Mouse (Mus musculus): Measurements from ENCODE around the gene Cdkl4. TPM values are rescaled to one million over a fixed set of nuclear protein-coding genes. Genes with fewer than 3 reads are reported as not detected.

Gene Cdkl4
- polyA plus RNA-seq, 1 experiment from 2014 or later: 3.9 TPM

- no peak overlapping the region for H3K4me3 ChIP-seq
- 58% methylated on average over 4 of the region's 4 CpGs for WGBS
- no peaks in the 10 kb centered on the region for H3K36me3 ChIP-seq
- H3K4me1 ChIP-seq: no peaks in the 10 kb centered on the region
- no peaks in the 10 kb centered on the region for H3K27me3 ChIP-seq
- H3K4me2 ChIP-seq (replicated peaks): no peak overlapping the region
- no peak overlapping the region for H3K27ac ChIP-seq
- ATAC-seq (ENCODE audit: low FRiP score): no peak
- no peak overlapping the region for H3K9ac ChIP-seq
- no peaks in the 10 kb centered on the region for H3K9me3 ChIP-seq (replicated peaks)
Observed at GRCm38 (mm10) chr17:80509494-80510458, 67.8 kb downstream of the Cdkl4 start.

- ATAC-seq (ENCODE audit: low FRiP score): no peak
- no peaks in the 10 kb centered on the region for H3K9me3 ChIP-seq (replicated peaks)
- no peaks in the 10 kb centered on the region for H3K4me1 ChIP-seq
- no peaks in the 10 kb centered on the region for H3K36me3 ChIP-seq
- no peaks in the 10 kb centered on the region for H3K27me3 ChIP-seq
- WGBS: 89% methylated on average over 6 of the region's 6 CpGs
- H3K9ac ChIP-seq: no peak overlapping the region
- H3K4me3 ChIP-seq: no peak overlapping the region
- H3K4me2 ChIP-seq (replicated peaks): no peak overlapping the region
- H3K27ac ChIP-seq: no peak overlapping the region
Observed at GRCm38 (mm10) chr17:80505766-80506165, 71.8 kb downstream of the Cdkl4 start.

- Histone ChIP-seq H3K4me1 (no peaks in the 10 kb centered on the region), H3K9me3 (replicated peaks) (no peaks in the 10 kb centered on the region), H3K27me3 (no peaks in the 10 kb centered on the region), H3K4me2 (replicated peaks) (no peak overlapping the region), H3K36me3 (no peaks in the 10 kb centered on the region), H3K27ac (no peak overlapping the region), H3K4me3 (no peak overlapping the region), H3K9ac (no peak overlapping the region)
- ATAC-seq (ENCODE audit: low FRiP score): no peak
- 82% methylated on average over 4 of the region's 4 CpGs for WGBS
Observed at GRCm38 (mm10) chr17:80505342-80505741, 72.3 kb downstream of the Cdkl4 start.

GRCm38 (mm10) chr17:80501805-80502172 lies 75.8 kb downstream of the Cdkl4 start:
- Histone ChIP-seq H3K27me3 (peaks cover 2% of the 10 kb centered on the region; the same call in 1 of the 2 replicates), H3K4me1 (no peaks in the 10 kb centered on the region)
- 80% methylated on average over 2 of the region's 2 CpGs for WGBS

GRCm38 (mm10) chr17:80501037-80501804 lies 76.4 kb downstream of the Cdkl4 start:
- H3K9ac ChIP-seq: no peak overlapping the region
- no peaks in the 10 kb centered on the region for H3K9me3 ChIP-seq (replicated peaks)
- ATAC-seq (ENCODE audit: low FRiP score): no peak
- H3K4me2 ChIP-seq (replicated peaks): no peak overlapping the region
- H3K27me3 ChIP-seq: peaks cover 2% of the 10 kb centered on the region; the same call in 1 of the 2 replicates
- no peak overlapping the region for H3K4me3 ChIP-seq
- no peaks in the 10 kb centered on the region for H3K36me3 ChIP-seq
- H3K27ac ChIP-seq: no peak overlapping the region
- WGBS: 75% methylated on average over 5 of the region's 5 CpGs
- H3K4me1 ChIP-seq: no peaks in the 10 kb centered on the region

More at GRCm38 (mm10) chr17:80501805-80502172, 75.8 kb downstream of the Cdkl4 start:
- no peak overlapping the region for H3K4me3 ChIP-seq
- H3K9ac ChIP-seq: no peak overlapping the region
- no peaks in the 10 kb centered on the region for H3K9me3 ChIP-seq (replicated peaks)
- no peak for ATAC-seq (ENCODE audit: low FRiP score)
- H3K27ac ChIP-seq: no peak overlapping the region
- no peaks in the 10 kb centered on the region for H3K36me3 ChIP-seq
- H3K4me2 ChIP-seq (replicated peaks): no peak overlapping the region

DNA sequence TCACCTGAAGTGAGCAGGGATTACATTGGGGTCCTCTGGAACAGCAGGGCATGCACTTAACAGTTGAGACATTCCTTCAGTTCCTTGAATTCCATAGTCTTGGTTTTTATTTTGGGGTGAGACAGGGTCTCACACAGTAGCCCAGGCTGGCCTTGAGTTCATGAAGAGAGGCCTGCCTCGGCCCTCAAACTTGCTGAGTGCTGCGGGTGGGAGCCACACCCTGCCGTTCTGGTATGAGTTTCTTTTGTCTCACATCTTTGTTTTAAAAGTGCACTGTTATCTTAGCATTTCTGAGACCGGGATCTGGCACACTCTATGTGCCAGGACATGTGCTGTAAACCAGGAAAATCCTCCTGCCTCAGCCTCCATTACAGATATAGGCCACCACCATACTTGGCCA lies 77.6 kb downstream of the Cdkl4 start:
- H3K9ac ChIP-seq: no peak overlapping the region
- no peaks in the 10 kb centered on the region for H3K4me1 ChIP-seq
- H3K27me3 ChIP-seq: peaks cover 2% of the 10 kb centered on the region; the same call in 1 of the 2 replicates
- H3K36me3 ChIP-seq: no peaks in the 10 kb centered on the region
- no peaks in the 10 kb centered on the region for H3K9me3 ChIP-seq (replicated peaks)
- H3K4me2 ChIP-seq (replicated peaks): no peak overlapping the region
- WGBS: 81% methylated on average over 4 of the region's 4 CpGs
- ATAC-seq (ENCODE audit: low FRiP score): no peak
- no peak overlapping the region for H3K4me3 ChIP-seq
- H3K27ac ChIP-seq: no peak overlapping the region

DNA sequence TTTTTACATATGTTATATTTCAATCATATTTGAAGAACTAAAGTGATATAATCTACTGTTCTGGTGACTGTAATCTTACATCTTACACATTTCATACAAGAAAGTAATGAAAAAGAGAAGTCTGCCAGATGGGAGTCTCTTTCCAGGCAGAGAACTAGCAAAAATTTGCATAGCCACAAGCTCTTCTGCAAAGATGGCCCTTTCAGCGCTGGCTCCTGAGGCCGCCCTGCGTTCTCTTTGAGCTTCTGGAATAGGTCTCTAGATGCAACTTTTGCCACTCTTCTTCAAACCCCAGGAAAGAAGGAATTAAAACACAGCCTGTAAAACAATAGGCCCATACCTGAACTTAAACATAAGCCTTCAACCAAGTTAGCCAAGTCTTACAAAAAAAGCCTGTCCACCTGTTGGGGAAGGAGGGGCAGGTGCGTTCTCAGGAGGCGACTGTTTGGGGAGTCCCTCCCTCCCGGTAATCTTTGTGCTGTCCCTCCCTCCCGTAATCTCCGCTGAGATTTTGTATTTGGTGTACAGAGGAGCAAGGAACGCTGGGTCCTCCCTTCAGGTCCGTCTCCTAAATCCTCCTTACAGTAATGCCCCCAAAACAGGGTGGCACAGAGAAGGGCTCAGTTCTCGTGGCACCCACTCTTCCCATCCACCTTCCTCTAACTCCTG lies 78.9 kb downstream of the Cdkl4 start:
- WGBS: 65% methylated on average over 11 of the region's 11 CpGs
- no peak overlapping the region for H3K27ac ChIP-seq
- no peaks in the 10 kb centered on the region for H3K4me1 ChIP-seq
- no peak overlapping the region for H3K4me2 ChIP-seq (replicated peaks)
- no peak overlapping the region for H3K9ac ChIP-seq
- peaks cover 2% of the 10 kb centered on the region; the same call in 1 of the 2 replicates for H3K27me3 ChIP-seq
- H3K4me3 ChIP-seq: no peak overlapping the region
- ATAC-seq (ENCODE audit: low FRiP score): no peak
- H3K36me3 ChIP-seq: no peaks in the 10 kb centered on the region
- no peaks in the 10 kb centered on the region for H3K9me3 ChIP-seq (replicated peaks)

DNA sequence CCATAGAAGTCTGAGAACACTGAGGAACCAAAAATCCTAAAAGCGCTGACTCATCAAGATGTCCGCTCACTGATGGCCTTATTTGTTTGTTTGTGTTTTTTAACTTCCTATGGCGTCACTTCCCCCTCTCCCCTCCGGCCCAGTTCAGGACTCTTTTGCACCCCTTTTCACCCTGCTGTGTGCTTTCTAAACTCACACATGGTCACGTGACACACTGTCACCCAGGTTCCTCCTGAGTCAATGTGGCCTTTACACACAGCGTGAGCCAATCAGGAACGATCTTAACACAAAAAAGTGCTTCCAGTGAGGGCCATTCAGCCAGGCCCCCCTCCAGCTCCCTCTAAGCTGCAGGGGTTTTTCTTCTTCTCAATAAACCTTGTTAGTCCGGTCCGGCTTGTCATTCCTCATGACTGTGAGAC lies 80.4 kb downstream of the Cdkl4 start:
- H3K9me3 ChIP-seq (replicated peaks): no peaks in the 10 kb centered on the region
- no peak for ATAC-seq (ENCODE audit: low FRiP score)
- H3K36me3 ChIP-seq: no peaks in the 10 kb centered on the region
- 45% methylated on average over 9 of the region's 9 CpGs for WGBS
- no peaks in the 10 kb centered on the region for H3K4me1 ChIP-seq
- H3K4me2 ChIP-seq (replicated peaks): no peak overlapping the region
- no peak overlapping the region for H3K4me3 ChIP-seq
- H3K27ac ChIP-seq: no peak overlapping the region
- H3K27me3 ChIP-seq: peaks cover 2% of the 10 kb centered on the region; the same call in 1 of the 2 replicates
- H3K9ac ChIP-seq: no peak overlapping the region

GRCm38 (mm10) chr17:80496607-80497170 lies 80.9 kb downstream of the Cdkl4 start:
- 89% methylated on average over 8 of the region's 8 CpGs for WGBS
- Histone ChIP-seq H3K27me3 (peaks cover 2% of the 10 kb centered on the region; the same call in 1 of the 2 replicates), H3K27ac (no peak overlapping the region), H3K36me3 (no peaks in the 10 kb centered on the region), H3K4me3 (no peak overlapping the region), H3K4me1 (no peaks in the 10 kb centered on the region), H3K4me2 (replicated peaks) (no peak overlapping the region), H3K9ac (no peak overlapping the region), H3K9me3 (replicated peaks) (no peaks in the 10 kb centered on the region)
- ATAC-seq (ENCODE audit: low FRiP score): no peak

GRCm38 (mm10) chr17:80496185-80496584 lies 81.4 kb downstream of the Cdkl4 start:
- Histone ChIP-seq H3K27me3 (peaks cover 2% of the 10 kb centered on the region; the same call in 1 of the 2 replicates), H3K9ac (no peak overlapping the region), H3K4me3 (no peak overlapping the region), H3K36me3 (no peaks in the 10 kb centered on the region), H3K4me1 (no peaks in the 10 kb centered on the region), H3K27ac (no peak overlapping the region), H3K4me2 (replicated peaks) (no peak overlapping the region), H3K9me3 (replicated peaks) (no peaks in the 10 kb centered on the region)
- no peak for ATAC-seq (ENCODE audit: low FRiP score)
- 82% methylated on average over 6 of the region's 6 CpGs for WGBS

GRCm38 (mm10) chr17:80493891-80494290 lies 83.7 kb downstream of the Cdkl4 start:
- Histone ChIP-seq H3K4me3 (no peak overlapping the region), H3K27ac (no peak overlapping the region), H3K9ac (no peak overlapping the region), H3K27me3 (peaks cover 1% of the 10 kb centered on the region; the same call in 1 of the 2 replicates), H3K36me3 (no peaks in the 10 kb centered on the region), H3K4me2 (replicated peaks) (no peak overlapping the region), H3K4me1 (no peaks in the 10 kb centered on the region), H3K9me3 (replicated peaks) (no peaks in the 10 kb centered on the region)
- 82% methylated on average over 1 of the region's 1 CpGs for WGBS
- ATAC-seq (ENCODE audit: low FRiP score): no peak

DNA sequence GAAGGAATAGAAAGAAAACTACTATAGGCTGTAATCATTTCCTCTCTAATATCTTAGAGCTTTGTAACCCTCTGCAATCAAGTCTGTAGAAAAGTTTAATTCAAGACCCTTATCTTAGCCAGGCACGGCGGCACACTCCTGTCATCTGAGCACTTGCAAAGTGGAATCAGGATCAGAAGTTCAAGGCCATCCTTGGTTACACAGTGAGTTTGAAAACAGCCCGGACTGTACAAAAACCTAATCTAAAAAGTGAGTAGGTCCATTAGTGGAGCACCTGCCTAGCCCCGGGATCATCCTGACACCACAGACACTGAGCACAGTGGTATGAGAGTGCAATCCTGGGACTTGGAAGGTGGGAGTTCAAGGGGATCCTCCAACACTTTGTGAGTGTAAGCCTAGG lies 84.8 kb downstream of the Cdkl4 start:
- Histone ChIP-seq H3K4me3 (no peak overlapping the region), H3K27ac (no peak overlapping the region), H3K4me1 (no peaks in the 10 kb centered on the region), H3K36me3 (no peaks in the 10 kb centered on the region), H3K4me2 (replicated peaks) (no peak overlapping the region), H3K9me3 (replicated peaks) (no peaks in the 10 kb centered on the region), H3K9ac (no peak overlapping the region), H3K27me3 (no peaks in the 10 kb centered on the region)
- 91% methylated on average over 4 of the region's 4 CpGs for WGBS
- no peak for ATAC-seq (ENCODE audit: low FRiP score)

All from hindbrain, embryonic 12.5 days (tissue).